Comparison of ENCODE assay signal across 9 mouse cellular contexts in the genomic region with DNA sequence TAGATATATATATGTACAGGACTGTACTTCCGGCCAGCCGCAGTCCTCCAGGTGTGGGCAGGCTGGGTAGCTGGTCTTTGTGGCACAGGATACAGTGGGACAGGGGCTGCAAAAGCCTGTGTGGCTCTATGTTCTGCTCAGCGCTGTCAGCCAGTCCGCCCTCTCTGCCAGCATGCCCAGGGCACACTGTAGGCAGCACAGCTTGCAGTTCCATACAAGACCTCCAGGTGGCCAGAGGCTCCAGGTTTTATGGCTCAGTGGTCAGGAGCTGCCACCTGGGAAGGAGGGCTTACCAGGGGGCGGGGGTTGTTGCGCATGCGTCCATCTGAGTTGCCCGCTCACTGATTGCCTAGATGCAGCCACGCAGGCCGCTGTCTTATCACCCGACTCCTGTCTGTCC. TPM values are rescaled to one million over a fixed set of nuclear protein-coding genes. Genes with fewer than 3 reads are reported as not detected.
DNase-seq lines count a peak whose midpoint lies in the region; ATAC-seq and TF ChIP-seq lines count a peak whose summit lies in the region.
"Had no signal": no experiment of that assay in that cellular context is flagged by ENCODE, and none has a peak within 500 bp of the region (broad histone marks: within the 10 kb centered on the region; RNA-seq: fewer than 3 reads in every experiment).

No protein-coding gene starts in this region.

- H3K4me2 ChIP-seq in intestine, postnatal 0 days (replicated peaks; ENCODE audit: low read depth) = no peak overlapping the region

- peak; percentile 30; the same call in 1 of the 2 replicates for TF ChIP-seq CTCF in spleen, adult 2 months (IDR thresholded peaks at IDR 0.05; ENCODE audit: extremely low read depth, insufficient read depth, insufficient read length, insufficient replicate concordance)
- peak; percentile 68 for TF ChIP-seq CTCF in intestine, postnatal 0 days (IDR thresholded peaks at IDR 0.05; ENCODE audit: low read depth)

- H3K9me3 ChIP-seq in intestine, postnatal 0 days (ENCODE audit: control insufficient read depth) = no peaks in the 10 kb centered on the region

- peaks cover 10% of the 10 kb centered on the region; the same call in 1 of the 2 replicates for H3K4me1 ChIP-seq in spleen, adult 2 months (ENCODE audit: control insufficient read depth, insufficient read depth, insufficient read length)
- H3K4me1 ChIP-seq in intestine, postnatal 0 days (replicated peaks; ENCODE audit: control insufficient read depth, insufficient read depth, low read length) = no peaks in the 10 kb centered on the region

- WGBS in spleen, adult 2 months = 95% methylated on average over 11 of the region's 11 CpGs
- 66% methylated on average over 11 of the region's 11 CpGs for WGBS in intestine, postnatal 0 days

- H3K27ac ChIP-seq in spleen, adult 2 months (ENCODE audit: insufficient read depth, low read length) = no peak overlapping the region
- no peak overlapping the region for H3K27ac ChIP-seq in intestine, postnatal 0 days (ENCODE audit: low read depth, low read length)

- peaks cover 2% of the 10 kb centered on the region; the same call in 1 of the 2 replicates for H3K36me3 ChIP-seq in spleen, adult 2 months (ENCODE audit: control insufficient read depth, insufficient read depth, low read length)
- no peaks in the 10 kb centered on the region for H3K36me3 ChIP-seq in intestine, postnatal 0 days (ENCODE audit: control insufficient read depth, insufficient read depth)
- H3K36me3 ChIP-seq in splenic B cell, adult 2 months (ENCODE audit: control insufficient read depth, insufficient read depth, low read length, poor library complexity, severe bottlenecking) = no peaks in the 10 kb centered on the region; the same call in 1 of the 2 replicates

- H3K27me3 ChIP-seq in spleen, adult 2 months (ENCODE audit: control insufficient read depth, insufficient read depth, low read length) = no peaks in the 10 kb centered on the region
- H3K27me3 ChIP-seq in intestine, postnatal 0 days (replicated peaks; ENCODE audit: control insufficient read depth, insufficient read depth, low read length) = no peaks in the 10 kb centered on the region
- H3K27me3 ChIP-seq in splenic B cell, adult 2 months (ENCODE audit: control insufficient read depth, insufficient read depth, low read length, poor library complexity, severe bottlenecking) = no peaks in the 10 kb centered on the region
- H3K27me3 ChIP-seq: Patski had no signal

- H3K9ac ChIP-seq in intestine, postnatal 0 days (ENCODE audit: low read depth, low read length) = no peak overlapping the region

- DNase-seq in cerebellum, postnatal 25 days = peak; percentile 58 to 67
- no peak for DNase-seq in cerebellum, adult 8-10 months
- no peak for DNase-seq in spleen, adult 2 months (ENCODE audit: low read depth in 1 of 2, low spot score in 2 of 2)
- no peak for DNase-seq in spleen, adult 18-20 months
- DNase-seq in splenic B cell, adult 2 months (ENCODE audit: low read depth, low spot score) = peak; percentile 49
- no peak for DNase-seq in gastrocnemius, adult 8-10 months (ENCODE audit: low spot score in 2 of 2)

- no peak for ATAC-seq in intestine, postnatal 0 days
- ATAC-seq in inflammation-experienced regulatory T-cells, adult 6 months = no peak
- ATAC-seq: Patski had no signal

- TF ChIP-seq POLR2A in spleen, adult 2 months (IDR thresholded peaks at IDR 0.05; ENCODE audit: low read depth, low read length) = no peak

- no peak overlapping the region for H3K4me3 ChIP-seq in spleen, adult 2 months (ENCODE audit: extremely low read depth, insufficient read depth, insufficient read length)
- no peak overlapping the region for H3K4me3 ChIP-seq in intestine, postnatal 0 days (ENCODE audit: low read depth, low read length)

RNA-seq across cellular contexts. Expression of a gene that starts 5.7 kb away (rescaled TPM):
- polyA plus RNA-seq in spleen, adult 2 months (2012; rRNA removed) = 101 and 116 TPM in 2 replicates
- 1.1 and 1.2 TPM in 2 replicates for polyA plus RNA-seq in intestine, postnatal 0 days (2015; fragmentation: Nextera tagmentation; extraction: Ambion mirVana)
- total RNA-seq in gastrocnemius, adult 8-10 months (2022) = 10 to 100 TPM; 76.6 to 84.7 (median 80.3) TPM
- polyA plus RNA-seq in inflammation-experienced regulatory T-cells, adult 6 months (2017; shearing (Covaris generic)) = 10 to 100 TPM; 10.5 to 15.4 (median 12.4) TPM

RNA-seq across cellular contexts. Expression of a gene that starts 29.7 kb away (rescaled TPM):
- polyA plus RNA-seq in spleen, adult 2 months (2012; rRNA removed) = 18.1 and 21.3 TPM in 2 replicates
- polyA plus RNA-seq in intestine, postnatal 0 days (2015; fragmentation: Nextera tagmentation; extraction: Ambion mirVana) = 19.5 and 20.1 TPM in 2 replicates
- 1 to 10 TPM; 4.8 to 6.5 (median 5.2) TPM for total RNA-seq in gastrocnemius, adult 8-10 months (2022)
- polyA plus RNA-seq in inflammation-experienced regulatory T-cells, adult 6 months (2017; shearing (Covaris generic)) = 1 to 10 TPM; 6.5 to 9.4 (median 8.6) TPM

RNA-seq across cellular contexts. Expression of a gene that starts 56.6 kb away (rescaled TPM):
- 1.3 and 1.7 TPM in 2 replicates for polyA plus RNA-seq in spleen, adult 2 months (2012; rRNA removed)
- 1.2 and 1.6 TPM in 2 replicates for polyA plus RNA-seq in intestine, postnatal 0 days (2015; fragmentation: Nextera tagmentation; extraction: Ambion mirVana)
- total RNA-seq in gastrocnemius, adult 8-10 months (2022) = under 1 TPM; 0.39 to 0.99 (median 0.64) TPM
- polyA plus RNA-seq in inflammation-experienced regulatory T-cells, adult 6 months (2017; shearing (Covaris generic)) = 1 to 10 TPM in 1 of 3 experiments, under 1 TPM in 1, not detected in 1; 0.15 to 1.1 TPM

RNA-seq across cellular contexts. Expression of a gene that starts 57.4 kb away (rescaled TPM):
- 40.3 and 50.4 TPM in 2 replicates for polyA plus RNA-seq in spleen, adult 2 months (2012; rRNA removed)
- 15.0 and 15.3 TPM in 2 replicates for polyA plus RNA-seq in intestine, postnatal 0 days (2015; fragmentation: Nextera tagmentation; extraction: Ambion mirVana)
- 10 to 100 TPM; 21.8 to 29.7 (median 24.0) TPM for total RNA-seq in gastrocnemius, adult 8-10 months (2022)
- polyA plus RNA-seq in inflammation-experienced regulatory T-cells, adult 6 months (2017; shearing (Covaris generic)) = 10 to 100 TPM; 18.7 to 22.5 (median 21.5) TPM

Comparison
In these comparisons a context has a peak if more than half of its experiments do, and no peak if none do; other contexts are left out.
1. DNase-seq: peak in cerebellum, postnatal 25 days (2 of 2) and splenic B cell, adult 2 months (single experiment); none in cerebellum, adult 8-10 months (single experiment), spleen, adult 2 months (0 of 2), spleen, adult 18-20 months (0 of 2) and gastrocnemius, adult 8-10 months (0 of 2).